Mouse (Mus musculus) CH12.LX (cell line): ENCODE measurements at regions not wholly inside any gene's neighbourhood (a gene's known extent, or its start where the extent isn't known, plus 50 kb on each side); places are given as distances from the start of the nearest gene placed in this dataset.

Source experiments
- DNase-seq: peaks from one replicate; pipeline ENCODE4 v3.0.0-alpha.2; 2013; ENCODE audit errors: extremely low read depth
- H3K27ac ChIP-seq: 2 replicates; pipeline ENCODE4 v1.5.1; 2012; ENCODE audit warnings: low read depth, mild to moderate bottlenecking, control low read depth, moderate library complexity; ENCODE audit not compliant: insufficient read depth
- H3K27me3 ChIP-seq: replicated peaks from 2 replicates; pipeline ENCODE3; 2012; ENCODE audit warnings: inconsistent platforms
- H3K36me3 ChIP-seq, 2 experiments: replicated peaks in 1 of 2; 2 replicates each; pipeline versions ENCODE3 to v1.6.1; 2012; ENCODE audit warnings: inconsistent platforms in 1 of 2, low read length in 1 of 2, mild to moderate bottlenecking in 1 of 2, mixed read lengths in 1 of 2, moderate library complexity in 1 of 2; ENCODE audit not compliant: control insufficient read depth in 1 of 2, insufficient read depth in 1 of 2
- H3K4me1 ChIP-seq, 2 experiments: 2 replicates each; pipeline ENCODE4 v1.6.1; 2012; ENCODE audit warnings: inconsistent platforms in 1 of 2, moderate library complexity in 1 of 2; ENCODE audit not compliant: insufficient read depth in 2 of 2, control insufficient read depth in 1 of 2
- H3K4me2 ChIP-seq: 2 replicates; pipeline ENCODE4 v1.6.1; 2012; ENCODE audit warnings: low read depth, mild to moderate bottlenecking, control low read depth; ENCODE audit not compliant: poor library complexity, insufficient read depth, severe bottlenecking
- H3K4me3 ChIP-seq, 3 experiments: fragments of 150-350 bp in 1 of 3; sonication (generic) in 1 of 3; replicated peaks in 1 of 3; 2 replicates each; pipeline versions ENCODE3 to v1.5.1; 2011 to 2012; ENCODE audit warnings: low read depth in 2 of 3, low read length in 2 of 3, mild to moderate bottlenecking in 2 of 3, moderate library complexity in 2 of 3, control low read depth in 1 of 3, improper control_type of control experiment in 1 of 3, inconsistent platforms in 1 of 3, mixed read lengths in 1 of 3; ENCODE audit not compliant: poor library complexity in 1 of 3
- H3K79me2 ChIP-seq: replicated peaks from 2 replicates; pipeline ENCODE4 v1.6.1; 2012; ENCODE audit warnings: mild to moderate bottlenecking, moderate library complexity; ENCODE audit not compliant: control insufficient read depth, poor library complexity, insufficient read depth, severe bottlenecking; ENCODE audit errors: extremely low read depth
- H3K9ac ChIP-seq: 2 replicates; pipeline ENCODE4 v1.6.1; 2012; ENCODE audit warnings: low read depth, mild to moderate bottlenecking, control low read depth, moderate library complexity; ENCODE audit not compliant: insufficient read depth
- H3K9me3 ChIP-seq: replicated peaks from 2 replicates; pipeline ENCODE3; 2012; ENCODE audit warnings: low read length, inconsistent platforms, mixed read lengths
- BHLHE40 ChIP-seq: IDR thresholded peaks from 2 replicates; pipeline ENCODE4 v1.6.1; 2011; ENCODE audit warnings: mild to moderate bottlenecking, low read depth, low read length, improper control_type of control experiment
- CHD2 ChIP-seq: IDR thresholded peaks from 2 replicates; pipeline ENCODE4 v1.6.1; 2011; ENCODE audit warnings: low read length, improper control_type of control experiment
- CTCF ChIP-seq, 2 experiments: IDR thresholded peaks in 1 of 2; conservative IDR thresholded peaks in 1 of 2; 2 replicates each; pipeline ENCODE4 v1.5.1; 2011 to 2012; ENCODE audit warnings: low read depth in 2 of 2, low read length in 2 of 2, improper control_type of control experiment in 1 of 2, inconsistent platforms in 1 of 2, mild to moderate bottlenecking in 1 of 2, moderate library complexity in 1 of 2
- E2F4 ChIP-seq: IDR thresholded peaks from 2 replicates; pipeline ENCODE4 v1.6.1; 2011; ENCODE audit warnings: low read depth, low read length, improper control_type of control experiment; ENCODE audit not compliant: insufficient replicate concordance
- ELF1 ChIP-seq: IDR thresholded peaks from 2 replicates; pipeline ENCODE4 v1.6.1; 2014; ENCODE audit warnings: low read depth, mild to moderate bottlenecking, inconsistent platforms, low read length, improper control_type of control experiment
- EP300 ChIP-seq: IDR thresholded peaks from 2 replicates; pipeline ENCODE4 v1.6.1; 2011; ENCODE audit warnings: low read length, improper control_type of control experiment
- ETS1 ChIP-seq: conservative IDR thresholded peaks from 2 replicates; pipeline ENCODE4 v1.6.1; 2012; ENCODE audit warnings: low read depth, mild to moderate bottlenecking, inconsistent platforms, low read length, improper control_type of control experiment, moderate library complexity
- GABPA ChIP-seq: IDR thresholded peaks from 2 replicates; pipeline ENCODE4 v1.6.1; 2012; ENCODE audit warnings: low read depth, low read length, improper control_type of control experiment, inconsistent platforms; ENCODE audit not compliant: insufficient replicate concordance
- IRF4 ChIP-seq: IDR thresholded peaks from 2 replicates; pipeline ENCODE4 v1.6.1; 2014; ENCODE audit warnings: low read depth, mild to moderate bottlenecking, inconsistent platforms, low read length, improper control_type of control experiment
- JUN ChIP-seq: IDR thresholded peaks from 2 replicates; pipeline ENCODE4 v1.6.1; 2011; ENCODE audit warnings: low read depth, mild to moderate bottlenecking, low read length, improper control_type of control experiment, moderate library complexity; ENCODE audit not compliant: insufficient read depth
- JUND ChIP-seq: conservative IDR thresholded peaks from 2 replicates; pipeline ENCODE4 v1.6.1; 2011; ENCODE audit warnings: low read depth, low read length, improper control_type of control experiment
- KAT2A ChIP-seq: IDR thresholded peaks from 2 replicates; pipeline ENCODE4 v1.6.1; 2012; ENCODE audit warnings: low read length, improper control_type of control experiment, inconsistent platforms; ENCODE audit not compliant: insufficient replicate concordance
- MAFK ChIP-seq: IDR thresholded peaks from 2 replicates; pipeline ENCODE4 v1.6.1; 2011; ENCODE audit warnings: low read length, improper control_type of control experiment; ENCODE audit not compliant: insufficient replicate concordance
- MAX ChIP-seq: IDR thresholded peaks from 2 replicates; pipeline ENCODE4 v1.6.1; 2011; ENCODE audit warnings: low read length, improper control_type of control experiment
- MAZ ChIP-seq: IDR thresholded peaks from 2 replicates; pipeline ENCODE4 v1.6.1; 2012; ENCODE audit warnings: low read depth, mild to moderate bottlenecking, inconsistent platforms, low read length, improper control_type of control experiment, moderate library complexity
- MEF2A ChIP-seq: IDR thresholded peaks from 2 replicates; pipeline ENCODE4 v1.6.1; 2014; ENCODE audit warnings: low read depth, mild to moderate bottlenecking, inconsistent platforms, low read length, improper control_type of control experiment, borderline replicate concordance
- MXI1 ChIP-seq: IDR thresholded peaks from 2 replicates; pipeline ENCODE4 v1.6.1; 2011; ENCODE audit warnings: mild to moderate bottlenecking, low read depth, low read length, improper control_type of control experiment
- MYC ChIP-seq: IDR thresholded peaks from 2 replicates; pipeline ENCODE4 v1.6.1; 2011; ENCODE audit warnings: low read depth, mild to moderate bottlenecking, improper control_type of control experiment, low read length
- NELFE ChIP-seq: IDR thresholded peaks from 2 replicates; pipeline ENCODE4 v1.6.1; 2011; ENCODE audit warnings: low read depth, low read length, improper control_type of control experiment
- NRF1 ChIP-seq: IDR thresholded peaks from 2 replicates; pipeline ENCODE4 v1.6.1; 2014; ENCODE audit warnings: low read depth, mild to moderate bottlenecking, inconsistent platforms, low read length, improper control_type of control experiment, moderate library complexity
- PAX5 ChIP-seq: IDR thresholded peaks from 2 replicates; pipeline ENCODE4 v1.6.1; 2012; ENCODE audit warnings: low read length, inconsistent platforms, mixed read lengths
- POLR2A ChIP-seq: IDR thresholded peaks from 2 replicates; pipeline ENCODE4 v1.6.1; 2011; ENCODE audit warnings: low read depth, mild to moderate bottlenecking, improper control_type of control experiment, low read length
- RAD21 ChIP-seq: IDR thresholded peaks from 2 replicates; pipeline ENCODE4 v1.6.1; 2011; ENCODE audit warnings: low read depth, mild to moderate bottlenecking, low read length, improper control_type of control experiment, moderate library complexity
- RCOR1 ChIP-seq: conservative IDR thresholded peaks from 2 replicates; pipeline ENCODE4 v1.6.1; 2012; ENCODE audit warnings: low read depth, mild to moderate bottlenecking, inconsistent platforms, low read length, improper control_type of control experiment
- SIN3A ChIP-seq: IDR thresholded peaks from 2 replicates; pipeline ENCODE4 v1.6.1; 2012; ENCODE audit warnings: low read length, improper control_type of control experiment, inconsistent platforms
- SMC3 ChIP-seq: IDR thresholded peaks from 2 replicates; pipeline ENCODE4 v1.6.1; 2011; ENCODE audit warnings: low read depth, low read length, improper control_type of control experiment
- TBP ChIP-seq: conservative IDR thresholded peaks from 2 replicates; pipeline ENCODE4 v1.6.1; 2011; ENCODE audit warnings: low read depth, low read length, improper control_type of control experiment
- UBTF ChIP-seq: IDR thresholded peaks from 2 replicates; pipeline ENCODE4 v1.6.1; 2012; ENCODE audit warnings: low read depth, mild to moderate bottlenecking, inconsistent platforms, low read length, improper control_type of control experiment, moderate library complexity
- USF1 ChIP-seq: IDR thresholded peaks from 2 replicates; pipeline ENCODE4 v1.6.1; 2014; ENCODE audit warnings: low read depth, mild to moderate bottlenecking, inconsistent platforms, low read length, improper control_type of control experiment
- USF2 ChIP-seq: conservative IDR thresholded peaks from 2 replicates; pipeline ENCODE4 v1.6.1; 2011; ENCODE audit warnings: low read depth, low read length, improper control_type of control experiment
- ZC3H11A ChIP-seq: IDR thresholded peaks from 2 replicates; pipeline ENCODE4 v1.6.1; 2012; ENCODE audit warnings: low read depth, mild to moderate bottlenecking, inconsistent platforms, low read length, improper control_type of control experiment
- ZMIZ1 ChIP-seq: IDR thresholded peaks from 2 replicates; pipeline ENCODE4 v1.6.1; 2012; ENCODE audit warnings: low read depth, mild to moderate bottlenecking, inconsistent platforms, low read length, improper control_type of control experiment
- ZNF384 ChIP-seq: IDR thresholded peaks from 2 replicates; pipeline ENCODE4 v1.6.1; 2012; ENCODE audit warnings: low read depth, low read length, improper control_type of control experiment, inconsistent platforms
- dilution Hi-C: fragments of 300-500 bp; cut with MboI; formaldehyde crosslinking; loops from 2 replicates; pipeline ENCODE4 v1.14.3; 2020; ENCODE audit warnings: low sequenced_read_pairs; ENCODE audit not compliant: extremely low pct_unique_long_range_greater_than_20kb, extremely low pct_ligation_motif_present
- in situ Hi-C: fragments of 300-500 bp; cut with MboI; formaldehyde crosslinking; loops from 3 replicates; pipeline ENCODE4 v1.14.3; 2019; ENCODE audit warnings: low sequenced_read_pairs, low pct_ligation_motif_present, low pct_unique_long_range_greater_than_20kb, mixed read lengths

DNA sequence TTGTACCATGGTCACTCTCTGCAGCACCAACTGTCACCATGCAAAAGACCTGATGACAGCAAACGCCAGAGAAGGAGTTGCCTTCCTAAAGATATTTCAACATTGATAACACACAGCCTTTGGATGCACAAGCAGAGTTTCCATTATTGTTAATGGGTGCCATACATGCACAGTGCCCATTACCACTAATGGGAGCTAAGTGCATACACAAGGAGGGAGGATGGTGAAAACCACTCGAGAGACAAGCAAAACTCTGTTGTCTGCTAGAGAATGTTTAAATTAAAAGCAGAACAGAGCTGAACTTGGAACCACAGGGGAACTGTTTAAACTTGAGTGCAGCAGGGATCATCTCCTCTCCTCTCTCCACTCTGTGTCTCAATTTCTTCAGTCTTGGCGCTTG lies 107.2 kb upstream of the Zranb2 start:
- H3K27ac ChIP-seq: no peak overlapping the region
- dilution Hi-C loops (no loop called here), in situ Hi-C loops (no loop called here)
- H3K27me3 ChIP-seq: no peaks in the 10 kb centered on the region
- no peak overlapping the region for H3K9ac ChIP-seq
- H3K36me3 ChIP-seq: no peaks in the 10 kb centered on the region
- H3K4me1 ChIP-seq: no peaks in the 10 kb centered on the region
- H3K9me3 ChIP-seq: no peaks in the 10 kb centered on the region
- H3K4me2 ChIP-seq: no peak overlapping the region
- DNase-seq: no peak
- TF ChIP-seq ZMIZ1: no peak
- TF ChIP-seq SMC3: no peak
- TF ChIP-seq RCOR1: no peak
- no peak for TF ChIP-seq MXI1
- no peak for TF ChIP-seq MAZ
- no peak for TF ChIP-seq UBTF
- TF ChIP-seq JUN: no peak
- TF ChIP-seq MAX: no peak
- no peak for TF ChIP-seq PAX5
- H3K79me2 ChIP-seq: no peaks in the 10 kb centered on the region
- no peak overlapping the region for H3K4me3 ChIP-seq

DNA sequence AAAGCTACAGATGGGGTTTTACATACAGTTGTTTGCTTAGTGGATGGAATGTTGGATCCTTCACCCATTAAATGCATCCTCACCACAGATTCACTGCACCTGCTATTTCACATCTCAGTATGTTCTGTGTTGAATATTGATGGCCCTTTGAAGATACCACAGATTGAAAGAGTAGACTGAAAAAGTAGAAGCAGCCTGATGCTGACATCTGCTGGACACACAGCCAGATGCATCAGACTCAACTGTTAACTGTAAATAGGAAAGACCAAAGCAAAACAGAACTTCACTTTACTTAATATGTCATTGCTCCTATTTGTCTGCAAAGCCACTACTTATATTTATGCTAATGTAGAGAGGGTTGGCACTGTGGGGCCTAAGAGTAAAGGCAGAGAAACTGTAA lies 84.2 kb upstream of the Zranb2 start:
- peak; percentile 54 for DNase-seq
- dilution Hi-C loops (no loop called here), in situ Hi-C loops (loop anchor here (10.0 kb wide), 1 partner anchor 215 kb away; no protein-coding TSS in a partner anchor)
- Histone ChIP-seq H3K4me1 (no peaks in the 10 kb centered on the region), H3K27ac (no peak overlapping the region), H3K4me3 (no peak overlapping the region), H3K27me3 (no peaks in the 10 kb centered on the region), H3K36me3 (no peaks in the 10 kb centered on the region), H3K9ac (no peak overlapping the region), H3K79me2 (no peaks in the 10 kb centered on the region), H3K9me3 (no peaks in the 10 kb centered on the region), H3K4me2 (no peak overlapping the region)
- no peak for TF ChIP-seq PAX5
- TF ChIP-seq EP300: no peak
- no peak for TF ChIP-seq MAFK
- TF ChIP-seq MAZ: no peak
- no peak for TF ChIP-seq ETS1
- no peak for TF ChIP-seq SIN3A
- no peak for TF ChIP-seq MEF2A
- peak; percentile 91 for TF ChIP-seq SMC3
- TF ChIP-seq USF2: 0 out of 2 replicates have a peak, but pooled peaks have one; percentile 3
- TF ChIP-seq JUN: no peak
- no peak for TF ChIP-seq E2F4
- TF ChIP-seq NRF1: no peak
- TF ChIP-seq KAT2A: no peak
- no peak for TF ChIP-seq IRF4
- no peak for TF ChIP-seq GABPA
- no peak for TF ChIP-seq ZNF384
- TF ChIP-seq USF1: no peak
- peak; percentile 71 for TF ChIP-seq ZC3H11A
- no peak for TF ChIP-seq MAX
- TF ChIP-seq MYC: no peak
- no peak for TF ChIP-seq MXI1
- TF ChIP-seq CTCF (conservative IDR thresholded peaks at IDR 0.05 in 1 of 2, IDR thresholded peaks at IDR 0.05 in 1 of 2; ENCODE audit: low read depth in 2 of 2, low read length in 2 of 2): peak; percentile 63 to 93
- no peak for TF ChIP-seq TBP
- TF ChIP-seq CHD2: no peak
- no peak for TF ChIP-seq RCOR1
- TF ChIP-seq RAD21: peak; percentile 94
- no peak for TF ChIP-seq ELF1
- TF ChIP-seq NELFE: no peak
- TF ChIP-seq UBTF: no peak
- TF ChIP-seq JUND: peak; percentile 32
- TF ChIP-seq BHLHE40: no peak
- no peak for TF ChIP-seq POLR2A
